Mouse (Mus musculus) cerebellum, adult 11-12 months (tissue): ENCODE measurements around the gene Tmem161a.

ENCODE experiments used
- DNase-seq: peaks from one replicate; pipeline ENCODE4 v3.0.0; 2022

The Tmem161a gene

GRCm38 (mm10) chr8:70172043-70172681, at the start of gene Tmem161a:
Tmem161a (plus strand) TSS chr8:70172356.
- DNase-seq = peak; percentile 92

DNA sequence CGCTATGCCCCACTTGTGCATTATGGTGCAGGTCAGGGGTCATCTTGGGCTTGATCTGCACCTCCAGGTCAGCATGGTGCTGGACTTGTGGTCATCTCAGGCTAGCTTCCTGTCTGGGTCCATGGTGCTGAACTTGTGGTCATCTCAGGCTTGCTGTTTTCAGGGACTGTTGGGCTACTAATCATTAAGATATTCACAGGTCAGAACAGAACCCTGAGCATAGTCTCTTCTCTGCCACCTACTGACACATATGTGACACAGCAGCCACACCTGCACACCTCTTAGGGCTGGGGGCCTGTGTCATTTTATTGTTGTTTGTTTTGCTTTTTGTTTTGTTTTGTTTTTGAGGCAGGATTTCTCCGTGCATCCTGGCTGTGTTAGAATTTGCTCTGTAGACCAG, 49.3 kb upstream of the Tmem161a start:
- no peak for DNase-seq

- DNase-seq = no peak
Observed at GRCm38 (mm10) chr8:70124992-70125391, 47.2 kb upstream of the Tmem161a start.

DNA sequence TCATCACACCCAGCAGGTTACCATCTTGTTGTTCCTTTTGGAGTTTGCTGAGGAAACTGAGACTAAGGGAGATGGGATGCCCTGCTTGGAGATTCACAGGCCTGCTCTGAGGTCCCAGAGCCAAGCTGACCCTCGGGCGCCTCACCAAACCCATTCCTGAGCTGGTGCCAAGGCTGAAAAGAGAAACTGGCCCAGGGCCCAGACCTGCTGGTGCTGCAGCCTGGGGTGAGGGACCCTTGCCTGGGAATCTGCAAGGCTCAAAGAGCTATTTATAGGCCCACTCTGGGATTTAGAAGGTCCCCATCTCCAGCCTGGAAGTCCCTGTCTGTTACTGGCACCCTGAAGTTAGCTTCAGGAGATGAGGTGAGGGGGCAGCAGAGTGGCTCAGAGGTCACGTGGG, 43.7 kb upstream of the Tmem161a start:
- no peak for DNase-seq

DNA sequence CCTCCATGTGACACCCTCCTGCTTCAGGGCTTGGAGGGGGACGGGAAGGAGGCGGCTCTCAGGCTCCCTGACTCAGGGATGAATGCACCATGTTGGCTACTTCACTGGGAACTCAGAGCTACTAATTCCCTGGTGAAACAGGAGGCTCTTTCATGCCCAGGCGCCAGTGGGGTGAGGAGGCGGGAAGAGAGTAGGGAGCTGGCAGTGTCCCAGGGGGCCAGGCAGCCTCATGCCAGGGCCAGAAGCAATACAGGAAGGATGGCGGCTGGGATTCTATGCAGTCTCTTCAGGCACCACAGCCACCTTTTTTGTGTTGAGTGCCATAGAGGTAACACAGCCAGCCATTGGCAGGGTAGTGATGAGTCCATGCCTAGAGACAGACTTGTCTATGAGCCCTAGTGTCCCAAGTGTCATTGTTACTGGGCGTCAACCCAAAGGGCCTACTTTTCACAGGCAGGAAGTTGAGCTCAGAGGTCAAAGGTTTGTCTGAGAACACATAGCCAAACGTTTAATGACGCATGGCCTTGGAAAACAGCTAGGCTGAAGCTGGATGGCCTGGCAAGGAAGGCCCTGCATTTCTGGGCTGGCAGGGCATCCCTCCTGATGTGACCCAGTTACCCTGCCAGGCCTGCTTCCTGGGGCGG, 42.7 kb upstream of the Tmem161a start:
- peak; percentile 65 for DNase-seq

DNA sequence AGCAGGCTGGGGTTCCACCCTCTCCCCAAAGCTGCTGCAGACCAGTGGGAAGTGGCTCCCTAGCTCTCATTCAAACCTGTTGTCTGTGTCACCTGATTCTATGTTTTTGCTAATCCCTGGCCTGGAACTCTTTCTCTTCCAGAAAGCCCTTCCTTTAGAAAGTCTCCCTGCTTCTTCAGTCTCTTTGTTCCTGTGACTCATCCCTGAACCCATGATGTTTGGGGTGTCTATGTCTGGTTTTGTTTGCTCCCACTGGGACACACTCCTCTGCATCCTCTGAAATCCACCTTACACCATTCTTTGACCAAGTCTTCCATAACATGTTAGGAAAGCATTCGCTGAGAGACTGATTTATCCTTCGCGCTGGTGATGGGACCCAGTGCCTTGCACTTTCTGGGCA, 42.1 kb upstream of the Tmem161a start:
- no peak for DNase-seq

DNA sequence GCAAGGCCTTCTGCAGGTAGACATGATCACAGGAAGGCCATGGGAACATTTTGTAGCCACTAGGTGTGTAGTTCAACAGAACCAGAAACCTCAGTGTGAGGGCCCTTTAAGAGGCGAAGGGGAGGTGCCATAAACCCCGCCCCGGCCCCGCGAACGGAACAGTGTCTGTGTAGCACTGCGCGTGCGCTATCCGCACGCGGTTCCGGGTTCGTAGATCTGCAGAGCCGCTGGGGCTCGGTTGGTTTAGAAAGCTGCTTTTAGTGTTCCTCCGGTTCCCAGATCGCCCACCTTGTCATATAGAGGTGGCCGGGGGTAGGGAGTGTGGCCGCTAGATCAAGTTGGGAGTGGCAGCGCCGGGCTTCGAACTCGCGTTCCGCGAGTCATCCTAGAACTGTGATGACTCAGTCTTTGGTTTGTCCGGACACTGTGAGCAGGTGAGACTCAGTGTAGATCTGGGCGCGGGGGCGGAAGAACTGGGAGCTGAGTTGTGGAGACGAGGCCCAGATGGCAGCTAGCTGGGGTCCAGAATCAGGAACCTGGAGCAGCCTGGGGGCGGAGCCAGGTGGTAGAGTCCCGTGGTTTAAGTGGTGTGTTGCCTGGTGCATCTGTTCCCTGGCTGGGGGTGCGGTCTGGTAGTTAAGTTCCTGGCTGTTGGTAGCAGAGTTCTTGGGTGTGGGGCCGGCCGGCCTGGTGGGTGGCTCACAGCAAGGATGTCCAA, 40.8 kb upstream of the Tmem161a start, which contains the start of gene Nr2c2ap:
TSS of gene Nr2c2ap (plus strand) at position 168 of the 718 bp plus-strand sequence.
- peak; percentile 82 for DNase-seq

- DNase-seq = no peak
Observed at GRCm38 (mm10) chr8:70134086-70134485, 38.1 kb upstream of the Tmem161a start.

DNA sequence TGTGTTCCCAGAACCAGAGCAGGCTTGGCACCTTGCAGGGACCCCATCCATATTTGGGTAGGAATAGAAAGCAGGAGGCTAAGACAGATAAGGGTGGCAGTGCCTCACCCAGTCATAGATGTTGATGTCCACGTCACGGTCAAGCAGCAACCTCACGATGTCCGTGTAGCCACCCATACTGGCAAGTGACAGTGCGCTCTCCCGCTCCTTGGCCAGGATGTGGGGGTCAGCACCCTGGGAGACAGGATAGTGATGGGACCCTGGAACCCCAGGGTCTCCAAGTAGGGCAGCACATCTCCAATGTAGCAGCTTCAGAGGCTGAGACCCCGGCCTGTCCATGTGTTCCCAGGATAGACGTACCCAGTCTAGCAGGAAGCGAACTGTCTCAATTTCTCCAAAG, 37.2 kb upstream of the Tmem161a start:
- no peak for DNase-seq

GRCm38 (mm10) chr8:70136591-70136990, 35.6 kb upstream of the Tmem161a start:
- DNase-seq = no peak

DNA sequence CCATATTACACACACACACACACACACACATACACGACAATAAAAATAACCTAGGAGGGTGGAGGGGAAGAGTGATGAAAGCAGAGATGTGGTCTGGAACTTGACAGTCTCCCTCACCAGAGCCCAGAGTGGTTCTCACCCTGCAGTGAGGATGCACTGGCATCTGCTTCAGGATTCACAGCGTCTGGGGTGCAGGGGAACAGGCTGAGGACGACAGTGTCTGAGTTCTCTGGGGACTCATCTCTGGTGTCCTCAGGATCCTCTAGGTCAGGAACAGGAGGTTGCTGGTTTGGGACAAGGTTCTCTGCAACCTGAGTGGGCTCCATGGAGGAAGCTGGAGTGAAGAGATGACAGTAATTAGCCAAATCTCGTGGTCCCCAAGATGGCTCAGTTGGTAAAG, 34.3 kb upstream of the Tmem161a start:
- DNase-seq = no peak

DNA sequence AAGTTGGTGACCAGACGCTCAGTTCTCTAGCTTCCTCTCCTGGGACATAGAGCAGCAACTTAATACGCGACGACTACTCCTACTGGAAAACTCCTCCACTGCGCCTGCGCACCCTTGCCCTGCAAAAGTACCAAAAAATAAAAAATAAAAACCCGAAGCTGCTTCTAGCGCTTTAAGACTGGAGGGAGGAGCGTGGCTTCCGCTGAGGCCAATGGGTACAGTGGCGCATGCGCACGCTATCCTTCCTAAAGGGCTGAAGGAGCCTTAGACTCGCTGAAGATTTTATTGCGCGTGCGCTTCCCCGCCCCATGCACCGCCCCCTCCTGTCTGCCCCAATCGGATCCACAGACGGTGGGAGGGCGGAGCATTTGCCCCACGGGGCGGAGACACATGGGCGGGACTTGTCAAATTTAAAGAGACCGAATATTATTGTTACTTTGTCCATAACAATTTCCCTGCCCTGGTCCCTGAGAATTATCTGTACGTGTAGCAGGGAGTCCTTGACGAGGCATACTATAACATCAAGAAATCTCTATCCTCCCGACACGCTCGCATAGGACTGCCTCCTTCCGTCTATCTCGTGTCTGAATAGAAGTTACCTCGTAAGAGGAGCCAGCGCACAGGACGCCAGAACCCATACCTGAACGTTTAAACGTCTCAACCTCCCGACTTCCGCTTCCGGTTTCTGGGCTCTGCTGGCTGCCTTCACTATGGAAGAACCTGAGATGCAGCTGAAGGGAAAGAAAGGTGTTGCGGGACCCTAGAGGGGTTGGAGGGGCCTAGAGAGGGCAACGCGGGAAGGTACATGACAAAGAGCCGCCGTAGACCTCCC, 32.9 kb upstream of the Tmem161a start, which contains the start of the genes Rfxank, Borcs8 and Mef2b:
TSS of gene Rfxank (minus strand) at position 129 of the 832 bp plus-strand sequence.
TSS of gene Borcs8 (plus strand) at position 474 of the 832 bp plus-strand sequence.
TSS of gene Mef2b (plus strand) at position 686 of the 832 bp plus-strand sequence.
- DNase-seq = peak; percentile 99

GRCm38 (mm10) chr8:70139981-70140380, 32.2 kb upstream of the Tmem161a start:
- DNase-seq = no peak

DNA sequence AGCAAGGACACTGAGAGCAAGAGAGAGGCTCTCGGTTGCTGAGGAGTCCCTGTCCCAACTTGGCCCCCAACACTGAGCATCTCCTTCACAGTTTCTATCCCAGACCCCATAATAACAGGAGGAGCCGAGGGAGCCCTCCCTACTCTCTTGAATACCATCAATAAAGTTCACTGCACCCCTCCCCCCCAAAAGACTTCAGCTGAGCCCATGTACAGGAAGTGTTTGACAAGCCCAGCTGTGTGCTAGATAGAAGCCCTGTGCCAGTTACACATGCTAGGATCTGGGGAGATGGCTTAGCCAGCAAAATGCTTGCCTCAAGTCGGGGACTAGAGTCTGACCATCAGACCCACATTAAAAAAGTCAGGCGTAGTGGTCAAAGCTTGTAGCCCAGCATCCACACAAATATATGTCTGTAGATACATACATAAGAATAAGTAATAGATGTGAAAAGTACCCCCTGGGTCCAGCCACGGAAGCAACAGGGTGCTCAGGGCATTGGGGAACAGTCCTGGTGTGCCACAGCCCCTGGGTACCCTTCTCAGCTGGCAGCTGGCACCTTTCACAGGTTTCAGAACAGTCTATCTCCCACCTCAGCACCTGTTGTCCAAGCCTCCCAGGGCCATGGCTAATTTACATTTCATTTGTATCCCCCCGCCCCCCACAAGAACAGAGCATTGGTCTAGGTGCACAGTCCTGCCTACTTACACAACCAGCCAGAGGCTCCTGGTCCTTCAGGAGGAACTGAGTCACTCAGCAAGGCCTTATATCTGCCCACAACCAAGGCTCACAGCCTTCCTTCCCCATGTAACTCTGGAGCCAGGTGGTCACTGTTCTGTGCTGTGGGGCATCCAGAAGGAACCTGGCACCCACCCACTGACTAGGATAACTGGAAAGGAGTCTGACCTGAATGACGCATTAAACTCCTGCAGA, 24.2 kb upstream of the Tmem161a start:
- DNase-seq = no peak

GRCm38 (mm10) chr8:70150158-70150557, 22.0 kb upstream of the Tmem161a start:
- DNase-seq = peak; percentile 15

GRCm38 (mm10) chr8:70152537-70153257, 19.5 kb upstream of the Tmem161a start:
- DNase-seq = peak; percentile 15

GRCm38 (mm10) chr8:70157240-70157800, 14.8 kb upstream of the Tmem161a start:
- DNase-seq = no peak

DNA sequence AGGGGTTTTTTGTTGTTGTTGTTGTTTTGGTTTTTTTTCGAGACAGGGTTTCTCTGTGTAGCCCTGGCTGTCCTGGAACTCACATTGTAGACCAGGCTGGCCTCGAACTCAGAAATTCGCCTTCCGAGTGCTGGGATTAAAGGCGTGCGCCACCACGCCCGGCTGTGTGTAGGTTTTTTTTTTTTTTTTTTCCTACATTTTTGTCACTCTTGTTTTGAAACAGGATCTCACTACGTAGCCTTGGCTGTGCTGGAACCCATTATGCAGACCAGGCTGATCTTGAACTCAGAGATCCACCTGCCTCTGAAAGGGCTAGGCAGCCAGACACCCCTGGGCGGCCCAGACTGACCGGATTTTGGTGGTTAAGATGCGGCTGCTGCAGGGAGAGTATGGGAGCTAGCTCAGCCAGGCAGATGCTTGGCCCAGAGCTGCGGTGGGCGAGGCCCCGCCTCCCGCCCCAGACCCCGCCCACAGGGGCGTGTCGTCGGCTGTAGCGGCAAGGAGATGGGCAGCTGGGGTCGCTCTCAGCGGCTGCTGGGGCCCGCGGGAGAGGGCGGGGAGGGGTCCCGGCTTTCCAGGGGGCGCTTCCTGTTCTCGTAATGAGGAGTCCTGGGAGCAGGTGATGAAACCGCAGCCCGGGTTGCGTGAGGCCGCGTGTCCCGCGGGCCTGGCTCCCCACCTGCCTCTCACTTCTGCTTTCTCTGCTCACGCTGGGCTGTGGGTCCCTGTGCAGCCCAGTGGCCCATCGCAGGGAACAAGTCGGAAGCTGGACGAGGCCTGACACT, 13.9 kb upstream of the Tmem161a start:
- no peak for DNase-seq

DNA sequence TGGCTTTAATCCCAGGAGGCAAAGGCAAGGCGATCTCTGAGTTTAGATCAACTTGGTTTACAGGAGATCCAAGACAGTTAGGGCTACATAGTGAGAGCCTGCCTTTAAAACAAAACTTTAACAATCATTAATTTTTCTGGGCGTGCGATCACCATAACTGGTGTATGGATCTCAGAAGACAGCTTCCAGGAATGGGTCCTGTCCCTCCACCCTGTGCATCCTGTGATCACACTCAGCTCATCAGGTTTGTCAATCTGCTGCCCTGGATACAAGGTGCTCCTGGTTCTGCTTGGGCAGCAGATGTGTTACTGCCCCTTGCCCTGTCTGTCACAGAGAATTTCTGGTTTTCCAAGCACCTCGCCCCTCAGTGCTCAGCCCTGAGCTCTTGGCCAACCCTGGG, 12.9 kb upstream of the Tmem161a start:
- DNase-seq = no peak

DNA sequence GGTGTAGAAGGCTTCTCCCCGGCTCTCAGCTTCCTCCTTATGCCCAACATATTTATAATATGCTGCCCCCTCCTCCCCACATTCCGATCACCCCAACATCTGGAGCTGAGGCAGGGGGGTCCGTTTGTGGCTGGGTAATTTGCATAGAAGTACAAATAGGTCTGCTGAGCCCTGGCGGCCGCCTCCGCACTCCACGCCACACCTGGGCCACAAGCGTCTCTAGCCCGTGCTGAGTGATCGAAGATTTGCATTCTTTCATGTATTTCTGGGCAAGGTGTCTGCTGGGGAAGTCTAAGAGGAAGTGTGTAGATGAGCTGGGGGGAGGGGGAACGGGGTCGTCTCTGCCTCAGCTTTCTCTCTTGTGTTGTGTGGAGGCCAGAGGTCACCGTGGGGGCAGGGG, 12.1 kb upstream of the Tmem161a start:
- DNase-seq = no peak
